Mouse (Mus musculus) lung, embryonic 14.5 days (tissue): ENCODE measurements around the gene E2f1. TPM values are rescaled to one million over a fixed set of nuclear protein-coding genes. Genes with fewer than 3 reads are reported as not detected.

Experiments
- ATAC-seq: fragments of 200-750 bp; cut with Nextera tagmentation; 2 replicates; pipeline ENCODE4 v1.8.0; 2017; ENCODE audit warnings: mild to moderate bottlenecking, moderate TSS enrichment, moderate library complexity; ENCODE audit not compliant: insufficient read depth
- DNase-seq: peaks from one replicate; pipeline ENCODE4 v3.0.0-alpha.2; 2015
- H3K27ac ChIP-seq: fragments of 300-500 bp; sonication (generic); 2 replicates; pipeline ENCODE4 v1.5.1; 2014; ENCODE audit warnings: low read depth, mild to moderate bottlenecking, moderate library complexity
- H3K27me3 ChIP-seq: fragments of 300-500 bp; sonication (generic); 2 replicates; pipeline ENCODE4 v1.6.1; 2014; ENCODE audit warnings: low read length, control low read depth; ENCODE audit not compliant: insufficient read depth
- H3K36me3 ChIP-seq: fragments of 300-500 bp; sonication (generic); 2 replicates; pipeline ENCODE4 v1.6.1; 2014; ENCODE audit warnings: control low read depth; ENCODE audit not compliant: insufficient read depth
- H3K4me1 ChIP-seq: fragments of 300-500 bp; sonication (generic); 2 replicates; pipeline ENCODE4 v1.6.1; 2014; ENCODE audit warnings: antibody characterized with exemption, control low read depth; ENCODE audit not compliant: insufficient read depth
- H3K4me2 ChIP-seq: fragments of 300-500 bp; sonication (generic); 2 replicates; pipeline ENCODE4 v1.6.1; 2014; ENCODE audit warnings: mild to moderate bottlenecking
- H3K4me3 ChIP-seq: fragments of 300-500 bp; sonication (generic); 2 replicates; pipeline ENCODE4 v1.5.1; 2014; ENCODE audit warnings: low read depth, low read length
- H3K9ac ChIP-seq: fragments of 300-500 bp; sonication (generic); 2 replicates; pipeline ENCODE4 v1.6.1; 2014
- H3K9me3 ChIP-seq: fragments of 300-500 bp; sonication (generic); 2 replicates; pipeline ENCODE4 v1.6.1; 2016; ENCODE audit warnings: low read depth, low read length, control low read depth
- CTCF ChIP-seq: IDR thresholded peaks from 2 replicates; pipeline ENCODE4 v1.5.1; 2016; ENCODE audit warnings: antibody characterized with exemption, low read depth
- WGBS: fragments of 180-500 bp; shearing (Covaris S2); extraction: QIAGEN DNeasy Blood & Tissue Kit; methylation state at CpG from one replicate; pipeline ENCODE4 v1.1.7; 2014; 5-methylcytosine and 5-hydroxymethylcytosine counted together
- polyA plus RNA-seq: library from polyadenylated mRNA; unstranded; fragments of >200 nt; fragmentation: Nextera tagmentation; extraction: Ambion mirVana; gene quantifications from 2 replicates; pipeline ENCODE4 v1.2.1, GENCODE M21; 2014

The E2f1 gene
- polyA plus RNA-seq, 1 experiment from 2014 or later = 13.6 TPM

- no peak overlapping the region for H3K9ac ChIP-seq
- DNase-seq = no peak
- no peaks in the 10 kb centered on the region for H3K27me3 ChIP-seq
- H3K27ac ChIP-seq = no peak overlapping the region
- no peaks in the 10 kb centered on the region for H3K9me3 ChIP-seq
- no peaks in the 10 kb centered on the region for H3K36me3 ChIP-seq
- no peak overlapping the region for H3K4me3 ChIP-seq
- no peak for ATAC-seq
- 81% methylated on average over 1 of the region's 1 CpGs for WGBS
- TF ChIP-seq CTCF = no peak
- H3K4me1 ChIP-seq = 0 out of 2 replicates have a peak, but pooled peaks cover 4% of the 10 kb centered on the region
- H3K4me2 ChIP-seq = no peak overlapping the region
These were observed 37.3 kb upstream of the E2f1 start for GRCm38 (mm10) chr2:154606965-154607364.

DNA sequence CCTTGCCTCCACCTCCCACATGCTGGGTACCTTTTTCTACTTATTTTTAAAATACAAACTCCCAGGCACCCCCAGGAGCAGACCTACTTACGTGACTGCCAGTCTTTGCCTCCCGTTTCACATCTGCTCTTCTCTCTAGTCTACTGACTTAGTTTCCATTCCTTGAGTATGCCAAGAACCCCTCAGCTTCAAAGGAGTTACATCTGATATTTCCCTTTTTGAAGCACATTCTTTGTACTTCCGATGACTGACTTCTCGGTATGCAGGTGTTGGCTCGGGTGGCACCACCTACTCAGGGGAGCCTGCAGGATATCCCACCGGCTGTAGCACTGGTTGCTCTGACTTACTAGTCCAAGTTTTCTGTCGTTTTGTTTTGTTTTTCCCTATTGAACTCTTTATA is 34.5 kb upstream of the E2f1 start:
- no peaks in the 10 kb centered on the region for H3K36me3 ChIP-seq
- 25% methylated on average over 7 of the region's 7 CpGs for WGBS
- peak overlapping the region; percentile 59 for H3K4me2 ChIP-seq
- H3K9me3 ChIP-seq = no peaks in the 10 kb centered on the region
- no peak overlapping the region for H3K9ac ChIP-seq
- DNase-seq (no peak), ATAC-seq (no peak)
- no peaks in the 10 kb centered on the region for H3K27me3 ChIP-seq
- peak overlapping the region; percentile 69 for H3K4me3 ChIP-seq
- TF ChIP-seq CTCF = no peak
- no peak overlapping the region for H3K27ac ChIP-seq
- 0 out of 2 replicates have a peak, but pooled peaks cover 4% of the 10 kb centered on the region for H3K4me1 ChIP-seq

- no peak for TF ChIP-seq CTCF
- peak within 1 kb of the TSS; percentile 12; the same call in 1 of the 2 replicates for H3K27ac ChIP-seq
- no peaks in the 10 kb centered on the region for H3K9me3 ChIP-seq
- peak within 1 kb of the TSS; percentile 71 for H3K9ac ChIP-seq
- peak; percentile 99 for DNase-seq
- under 1% methylated on average over 13 of the region's 13 CpGs for WGBS
- ATAC-seq = peak; percentile 100
- no peaks in the 10 kb centered on the region for H3K36me3 ChIP-seq
- H3K27me3 ChIP-seq = no peaks in the 10 kb centered on the region
- peak within 1 kb of the TSS; percentile 81 for H3K4me2 ChIP-seq
- H3K4me3 ChIP-seq = peak within 1 kb of the TSS; percentile 69
- H3K4me1 ChIP-seq = 0 out of 2 replicates have a peak, but pooled peaks cover 4% of the 10 kb centered on the region
These were observed 34.0 kb upstream of the E2f1 start, which contains the start of gene Pxmp4 for GRCm38 (mm10) chr2:154603638-154604153. Gene Pxmp4, minus strand, starts transcription at chr2:154603708.

GRCm38 (mm10) chr2:154603007-154603637 is 33.4 kb upstream of the E2f1 start:
- ATAC-seq (no peak), DNase-seq (peak; percentile 12)
- Histone ChIP-seq H3K4me2 (peak overlapping the region; percentile 81), H3K36me3 (no peaks in the 10 kb centered on the region), H3K4me1 (0 out of 2 replicates have a peak, but pooled peaks cover 4% of the 10 kb centered on the region), H3K4me3 (peak overlapping the region; percentile 69), H3K9me3 (no peaks in the 10 kb centered on the region), H3K27me3 (no peaks in the 10 kb centered on the region), H3K27ac (peak overlapping the region; percentile 12; the same call in 1 of the 2 replicates), H3K9ac (peak overlapping the region; percentile 71)
- TF ChIP-seq CTCF = no peak
- 13% methylated on average over 22 of the region's 22 CpGs for WGBS

DNA sequence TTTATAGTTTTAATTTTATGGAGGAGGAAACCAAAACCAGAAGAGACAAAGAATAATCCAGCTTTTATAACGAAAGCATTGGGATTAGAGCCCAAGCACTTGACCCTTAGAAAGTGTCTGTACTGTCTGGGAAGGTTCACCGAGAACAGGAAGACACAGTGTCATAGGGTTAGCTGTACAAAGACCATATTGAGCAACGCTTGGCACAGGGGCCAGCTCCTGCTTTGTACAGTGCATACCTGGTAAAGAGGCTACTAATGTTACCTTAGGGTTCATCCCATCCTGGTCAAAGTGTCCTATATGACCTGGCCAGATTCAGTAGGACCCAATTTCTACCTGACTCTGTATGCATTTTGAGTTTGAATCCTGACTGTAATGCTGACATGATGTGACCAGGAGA is 31.6 kb upstream of the E2f1 start:
- Histone ChIP-seq H3K4me2 (no peak overlapping the region), H3K9me3 (no peaks in the 10 kb centered on the region), H3K9ac (no peak overlapping the region), H3K4me3 (no peak overlapping the region), H3K4me1 (0 out of 2 replicates have a peak, but pooled peaks cover 4% of the 10 kb centered on the region), H3K27me3 (no peaks in the 10 kb centered on the region), H3K36me3 (no peaks in the 10 kb centered on the region), H3K27ac (no peak overlapping the region)
- TF ChIP-seq CTCF = no peak
- 72% methylated on average over 3 of the region's 3 CpGs for WGBS
- DNase-seq = no peak
- ATAC-seq = no peak

DNA sequence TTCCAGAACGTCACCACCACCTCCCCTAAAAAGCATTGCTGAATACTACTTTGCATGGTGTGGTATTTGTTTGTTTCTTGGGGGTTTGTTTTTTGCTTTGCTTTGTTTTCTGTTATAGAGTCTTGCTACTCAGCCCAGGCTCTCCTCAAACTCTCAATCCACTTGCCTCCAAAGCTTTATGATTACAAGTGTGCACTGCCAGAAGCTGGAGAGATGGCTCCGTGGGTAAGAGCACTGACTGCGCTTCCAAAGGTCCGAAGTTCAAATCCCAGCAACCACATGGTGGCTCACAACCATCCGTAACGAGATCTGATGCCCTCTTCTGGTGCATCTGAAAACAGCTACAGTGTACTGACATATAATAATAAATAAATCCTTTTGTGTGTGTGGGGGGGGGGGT is 30.9 kb upstream of the E2f1 start:
- no peak for DNase-seq
- Histone ChIP-seq H3K27me3 (no peaks in the 10 kb centered on the region), H3K4me3 (no peak overlapping the region), H3K36me3 (no peaks in the 10 kb centered on the region), H3K9me3 (no peaks in the 10 kb centered on the region), H3K4me2 (no peak overlapping the region), H3K4me1 (0 out of 2 replicates have a peak, but pooled peaks cover 4% of the 10 kb centered on the region), H3K27ac (no peak overlapping the region), H3K9ac (no peak overlapping the region)
- WGBS = 53% methylated on average over 6 of the region's 6 CpGs
- no peak for ATAC-seq
- no peak for TF ChIP-seq CTCF

GRCm38 (mm10) chr2:154597399-154597798 is 27.7 kb upstream of the E2f1 start:
- no peak overlapping the region for H3K4me3 ChIP-seq
- no peak overlapping the region for H3K4me2 ChIP-seq
- no peaks in the 10 kb centered on the region; the same call in 1 of the 2 replicates for H3K9me3 ChIP-seq
- no peaks in the 10 kb centered on the region for H3K4me1 ChIP-seq
- H3K27ac ChIP-seq = no peak overlapping the region
- no peak for DNase-seq
- no peak overlapping the region for H3K9ac ChIP-seq
- ATAC-seq = no peak
- no peak for TF ChIP-seq CTCF
- no peaks in the 10 kb centered on the region for H3K27me3 ChIP-seq
- no peaks in the 10 kb centered on the region for H3K36me3 ChIP-seq
- 83% methylated on average over 3 of the region's 3 CpGs for WGBS
